Mouse (Mus musculus): ENCODE measurements around the gene Cd244a.

GRCm38 (mm10) chr1:171643612-171644011 is 84.6 kb downstream of the Cd244a start:
- no peak for TF ChIP-seq POLR2A (IDR thresholded peaks at IDR 0.05; ENCODE audit: extremely low read depth, insufficient read depth, low read length)
- no peak for TF ChIP-seq CTCF (IDR thresholded peaks at IDR 0.05; ENCODE audit: extremely low read depth, insufficient read depth, low read length)

All from cortical plate, adult 2 months (tissue).